ENCODE assay signal across 7 mouse cellular contexts in genomic region chr2:166746261-166746913, GRCm38 (mm10). TPM values are rescaled to one million over a fixed set of nuclear protein-coding genes. Genes with fewer than 3 reads are reported as not detected.
A peak's percentile ranks its signal among the peaks of the same experiment; 100 is the strongest.
DNase-seq lines count a peak whose midpoint lies in the region; ATAC-seq and TF ChIP-seq lines count a peak whose summit lies in the region.
"Not testable (repeated sequence)": the region's sequence is repeated elsewhere in the genome, so short reads cannot be mapped to it uniquely, and the experiment has no call there.

No protein-coding gene starts in this region.

- DNase-seq in MEL (ENCODE audit: low read depth, low spot score), result peak; percentile 71
- DNase-seq in liver, embryonic 13.5 days, result peak; percentile 74
- DNase-seq in lung, postnatal 36 days, result peak; percentile 37
- DNase-seq in spleen, postnatal 4 days (ENCODE audit: low spot score in 2 of 2), result peak; percentile 69 to 70

- peaks cover 6 to 14% of the 10 kb centered on the region in 2 experiments for H3K4me1 ChIP-seq in MEL (ENCODE audit: control insufficient read depth in 1 of 2, insufficient read depth in 2 of 2, low read length in 2 of 2)
- H3K4me1 ChIP-seq in erythroblast, embryonic 14.5 days (ENCODE audit: control insufficient read depth), result peaks cover 25% of the 10 kb centered on the region
- H3K4me1 ChIP-seq in heart, embryonic 13.5 days; kidney, embryonic 15.5 days: not testable (repeated sequence)
- peaks cover 20% of the 10 kb centered on the region for H3K4me1 ChIP-seq in liver, embryonic 13.5 days (replicated peaks)

- H3K4me2 ChIP-seq in heart, embryonic 13.5 days, result 0 out of 2 replicates have a peak overlapping the region, but pooled peaks have one; percentile 4
- 0 out of 2 replicates have a peak overlapping the region, but pooled peaks have one; percentile 7 for H3K4me2 ChIP-seq in kidney, embryonic 15.5 days
- H3K4me2 ChIP-seq in liver, embryonic 13.5 days, result peak overlapping the region; percentile 47

- H3K27me3 ChIP-seq in MEL (ENCODE audit: control insufficient read depth in 1 of 2, insufficient read depth in 2 of 2, low read length in 2 of 2); erythroblast, embryonic 14.5 days (ENCODE audit: control insufficient read depth); heart, embryonic 13.5 days (replicated peaks); kidney, embryonic 15.5 days; liver, embryonic 13.5 days: not testable (repeated sequence)

- WGBS in heart, embryonic 13.5 days, result 40% methylated on average over 14 of the region's 14 CpGs
- WGBS in kidney, embryonic 15.5 days, result 55% methylated on average over 14 of the region's 14 CpGs
- 29% methylated on average over 14 of the region's 14 CpGs for WGBS in liver, embryonic 13.5 days (ENCODE audit: insufficient replicate concordance)

- not testable (repeated sequence) for TF ChIP-seq CTCF in MEL (IDR thresholded peaks at IDR 0.05 in 2 of 3, conservative IDR thresholded peaks at IDR 0.05 in 1 of 3; ENCODE audit: control insufficient read depth in 1 of 3, insufficient read depth in 1 of 3, low read depth in 2 of 3, low read length in 3 of 3, poor library complexity in 1 of 3, severe bottlenecking in 1 of 3)

- peak overlapping the region; percentile 3 to 38; a peak in 2 of 4 replicates for H3K4me3 ChIP-seq in MEL (ENCODE audit: control insufficient read depth in 1 of 2, insufficient read depth in 1 of 2, low read depth in 2 of 2, low read length in 2 of 2)
- H3K4me3 ChIP-seq in erythroblast, embryonic 14.5 days (replicated peaks), result peak overlapping the region; percentile 39
- H3K4me3 ChIP-seq in heart, embryonic 13.5 days; kidney, embryonic 15.5 days (replicated peaks): not testable (repeated sequence)
- H3K4me3 ChIP-seq in liver, embryonic 13.5 days (replicated peaks), result peak overlapping the region; percentile 6; the same call in 1 of the 2 replicates

- ATAC-seq in heart, embryonic 13.5 days (ENCODE audit: extremely low read depth, insufficient number of reproducible peaks, low FRiP score, low TSS enrichment); kidney, embryonic 15.5 days (replicated peaks; ENCODE audit: low FRiP score): not testable (repeated sequence)
- ATAC-seq in liver, embryonic 13.5 days (ENCODE audit: low read depth), result peak; percentile 65

- not testable (repeated sequence) for H3K36me3 ChIP-seq in MEL (ENCODE audit: control insufficient read depth in 1 of 2, insufficient read depth in 2 of 2, low read length in 2 of 2); erythroblast, embryonic 14.5 days (ENCODE audit: control insufficient read depth); heart, embryonic 13.5 days; kidney, embryonic 15.5 days; liver, embryonic 13.5 days

- H3K79me2 ChIP-seq in MEL (ENCODE audit: control insufficient read depth, insufficient read depth, low read length, poor library complexity), result not testable (repeated sequence)

- peak overlapping the region; percentile 44 for H3K9ac ChIP-seq in MEL (ENCODE audit: control insufficient read depth, low read depth, low read length, poor library complexity, severe bottlenecking)
- not testable (repeated sequence) for H3K9ac ChIP-seq in heart, embryonic 13.5 days; kidney, embryonic 15.5 days
- peak overlapping the region; percentile 24 for H3K9ac ChIP-seq in liver, embryonic 13.5 days

- not testable (repeated sequence) for TF ChIP-seq EP300 in MEL (IDR thresholded peaks at IDR 0.05; ENCODE audit: low read depth in 1 of 2, low read length in 2 of 2)

- H3K9me3 ChIP-seq in MEL (replicated peaks; ENCODE audit: insufficient read depth, low read length); erythroblast, embryonic 14.5 days (ENCODE audit: control insufficient read depth, low read length); heart, embryonic 13.5 days; kidney, embryonic 15.5 days (replicated peaks); liver, embryonic 13.5 days (replicated peaks): not testable (repeated sequence)

- TF ChIP-seq RAD21 in MEL (IDR thresholded peaks at IDR 0.05; ENCODE audit: low read depth, low read length), result not testable (repeated sequence)

- not testable (repeated sequence) for TF ChIP-seq POLR2A in MEL (IDR thresholded peaks at IDR 0.05; ENCODE audit: control insufficient read depth in 1 of 2, insufficient read depth in 1 of 2, low read depth in 1 of 2, low read length in 2 of 2, poor library complexity in 1 of 2)

- peak overlapping the region; percentile 14 for H3K27ac ChIP-seq in MEL (ENCODE audit: control insufficient read depth, low read depth, low read length)
- H3K27ac ChIP-seq in heart, embryonic 13.5 days (replicated peaks); kidney, embryonic 15.5 days: not testable (repeated sequence)
- peak overlapping the region; percentile 60 for H3K27ac ChIP-seq in liver, embryonic 13.5 days

TF ChIP-seq in MEL, 35 proteins besides CTCF, POLR2A, EP300 and RAD21:
- TF ChIP-seq E2F4 (IDR thresholded peaks at IDR 0.05; ENCODE audit: borderline replicate concordance, low read depth, low read length) (peak; percentile 64; the same call in 1 of the 2 replicates), MAX (IDR thresholded peaks at IDR 0.05; ENCODE audit: low read length) (0 out of 2 replicates have a peak, but pooled peaks have one; percentile 70), USF2 (IDR thresholded peaks at IDR 0.05; ENCODE audit: borderline replicate concordance in 1 of 2, insufficient read depth in 1 of 2, low read depth in 1 of 2, low read length in 2 of 2) (peak in 1 of 2 experiments; percentile 66; a peak in 1 of 4 replicates), USF1 (IDR thresholded peaks at IDR 0.05; ENCODE audit: low read depth, low read length) (peak; percentile 89), BHLHE40 (IDR thresholded peaks at IDR 0.05; ENCODE audit: borderline replicate concordance, low read depth, low read length) (peak; percentile 80; the same call in 1 of the 2 replicates)
TF ChIP-seq in MEL: peak in this region for 5; not testable (repeated sequence) for 30.

RNA-seq across cellular contexts. Expression of gene Prex1, which starts 32.8 kb away (rescaled TPM):
- total RNA-seq in MEL (2012; rRNA removed), result 8.0 and 8.5 TPM in 2 replicates
- 10 to 100 TPM; 15.8 to 33.1 TPM for polyA plus RNA-seq in MEL (2012; ENCODE audit: insufficient read depth in 1 of 2, insufficient read length in 2 of 2, low read depth in 1 of 2, low replicate concordance in 2 of 2, missing spikeins in 1 of 2)
- polyA plus RNA-seq in erythroblast, embryonic 14.5 days (2012), result 4.7 and 5.9 TPM in 2 replicates
- polyA plus RNA-seq in heart, embryonic 13.5 days (2015; fragmentation: Nextera tagmentation; extraction: Ambion mirVana), result 8.3 and 8.7 TPM in 2 replicates
- 16.0 TPM in 2 replicates for polyA plus RNA-seq in kidney, embryonic 15.5 days (2015; fragmentation: Nextera tagmentation; extraction: Ambion mirVana)
- polyA plus RNA-seq in liver, embryonic 13.5 days (2015; fragmentation: Nextera tagmentation; extraction: Ambion mirVana), result 9.1 and 9.8 TPM in 2 replicates

RNA-seq across cellular contexts. Expression of gene Trp53rkb, which starts 45.9 kb away (rescaled TPM):
- total RNA-seq in MEL (2012; rRNA removed), result 7.6 and 8.9 TPM in 2 replicates
- polyA plus RNA-seq in MEL (2012; ENCODE audit: insufficient read depth in 1 of 2, insufficient read length in 2 of 2, low read depth in 1 of 2, low replicate concordance in 2 of 2, missing spikeins in 1 of 2), result 1 to 10 TPM in 1 of 2 experiments, not detected in 1; 6.8 TPM
- 0.13 and 0.46 TPM in 2 replicates for polyA plus RNA-seq in erythroblast, embryonic 14.5 days (2012)
- 5.5 and 6.3 TPM in 2 replicates for polyA plus RNA-seq in heart, embryonic 13.5 days (2015; fragmentation: Nextera tagmentation; extraction: Ambion mirVana)
- polyA plus RNA-seq in kidney, embryonic 15.5 days (2015; fragmentation: Nextera tagmentation; extraction: Ambion mirVana), result 8.3 and 8.5 TPM in 2 replicates
- polyA plus RNA-seq in liver, embryonic 13.5 days (2015; fragmentation: Nextera tagmentation; extraction: Ambion mirVana), result 3.8 and 4.5 TPM in 2 replicates

RNA-seq across cellular contexts. Expression of gene Arfgef2, which starts 59.0 kb away (rescaled TPM):
- 18.3 and 19.1 TPM in 2 replicates for total RNA-seq in MEL (2012; rRNA removed)
- polyA plus RNA-seq in MEL (2012; ENCODE audit: insufficient read depth in 1 of 2, insufficient read length in 2 of 2, low read depth in 1 of 2, low replicate concordance in 2 of 2, missing spikeins in 1 of 2), result 10 to 100 TPM; 24.5 to 27.4 TPM
- 0.34 and 0.48 TPM in 2 replicates for polyA plus RNA-seq in erythroblast, embryonic 14.5 days (2012)
- polyA plus RNA-seq in heart, embryonic 13.5 days (2015; fragmentation: Nextera tagmentation; extraction: Ambion mirVana), result 4.7 and 5.2 TPM in 2 replicates
- polyA plus RNA-seq in kidney, embryonic 15.5 days (2015; fragmentation: Nextera tagmentation; extraction: Ambion mirVana), result 4.3 and 4.4 TPM in 2 replicates
- polyA plus RNA-seq in liver, embryonic 13.5 days (2015; fragmentation: Nextera tagmentation; extraction: Ambion mirVana), result 3.4 and 5.1 TPM in 2 replicates
